In genomic region chr9:107949922-107950235, GRCm38 (mm10) we compare ENCODE assay signal across 8 mouse cellular contexts. TPM values are rescaled to one million over a fixed set of nuclear protein-coding genes. Genes with fewer than 3 reads are reported as not detected.
DNase-seq lines count a peak whose midpoint lies in the region; ATAC-seq and TF ChIP-seq lines count a peak whose summit lies in the region.

Traip (plus strand) TSS chr9:107950136.

- no peaks in the 10 kb centered on the region for H3K27me3 ChIP-seq in intestine, embryonic 16.5 days (replicated peaks; ENCODE audit: control insufficient read depth, insufficient read depth, low read length)
- H3K27me3 ChIP-seq in myocyte (ENCODE audit: control insufficient read depth, insufficient read depth, insufficient read length): no peaks in the 10 kb centered on the region

- peak within 1 kb of the TSS; percentile 62 for H3K4me2 ChIP-seq in intestine, embryonic 16.5 days (ENCODE audit: low read depth, low read length)
- peak within 1 kb of the TSS; percentile 84 for H3K4me2 ChIP-seq in myocyte (ENCODE audit: low read depth)

- 84% methylated on average over 10 of the region's 10 CpGs for WGBS in lung, adult 2 months
- 90% methylated on average over 10 of the region's 10 CpGs for WGBS in intestine, embryonic 16.5 days

- no peaks in the 10 kb centered on the region for H3K4me1 ChIP-seq in lung, adult 2 months (ENCODE audit: control insufficient read depth, insufficient read depth, low read length)
- H3K4me1 ChIP-seq in intestine, embryonic 16.5 days (ENCODE audit: control insufficient read depth, insufficient read depth, low read length): peaks cover 6% of the 10 kb centered on the region

- H3K9ac ChIP-seq in intestine, embryonic 16.5 days (ENCODE audit: low read depth, low read length): peak within 1 kb of the TSS; percentile 73

- H3K36me3 ChIP-seq in intestine, embryonic 16.5 days (ENCODE audit: control insufficient read depth, insufficient read depth, low read length): no peaks in the 10 kb centered on the region
- no peaks in the 10 kb centered on the region for H3K36me3 ChIP-seq in myocyte (ENCODE audit: control insufficient read depth, insufficient read depth)

- no peak for ATAC-seq in erythroid progenitor cell, adult 5-6 weeks (replicated peaks; ENCODE audit: low FRiP score, poor library complexity, severe bottlenecking)
- ATAC-seq in intestine, embryonic 16.5 days: no peak

- TF ChIP-seq POLR2A in lung, adult 2 months (IDR thresholded peaks at IDR 0.05; ENCODE audit: borderline replicate concordance, extremely low read depth, low read depth, low read length): no peak
- no peak for TF ChIP-seq POLR2A in myocyte (IDR thresholded peaks at IDR 0.05; ENCODE audit: insufficient read length, low read depth)

- H3ac ChIP-seq in myocyte (ENCODE audit: control insufficient read depth, insufficient read length): peak within 1 kb of the TSS; percentile 18

- no peak for TF ChIP-seq CTCF in lung, adult 2 months (IDR thresholded peaks at IDR 0.05; ENCODE audit: insufficient read depth, low read length)

- peak within 1 kb of the TSS; percentile 75 for H3K4me3 ChIP-seq in lung, adult 2 months (replicated peaks; ENCODE audit: extremely low read depth, low read depth, low read length)
- peak within 1 kb of the TSS; percentile 65 for H3K4me3 ChIP-seq in intestine, embryonic 16.5 days (ENCODE audit: low read length)
- peak within 1 kb of the TSS; percentile 70 for H3K4me3 ChIP-seq in myocyte

- peak within 1 kb of the TSS; percentile 62; the same call in 1 of the 2 replicates for H3K27ac ChIP-seq in intestine, embryonic 16.5 days (ENCODE audit: low read length)

- H3K9me3 ChIP-seq in intestine, embryonic 16.5 days (ENCODE audit: control insufficient read depth, low read length): no peaks in the 10 kb centered on the region

- H3K79me2 ChIP-seq in myocyte (ENCODE audit: control insufficient read depth, insufficient read depth): peaks cover 31% of the 10 kb centered on the region

- DNase-seq in lung, adult 2 months: no peak
- DNase-seq in lung, postnatal 25 days (ENCODE audit: low spot score): no peak
- no peak for DNase-seq in retina, embryonic 14.5 days (ENCODE audit: low spot score)
- no peak for DNase-seq in kidney, postnatal 36 days
- DNase-seq in thymus, postnatal 14 days: no peak

TF ChIP-seq in myocyte, 11 proteins besides CTCF, POLR2A, EP300 and RAD21:
- TF ChIP-seq MYOD1 (IDR thresholded peaks at IDR 0.05; ENCODE audit: control insufficient read depth in 1 of 3, insufficient read length in 2 of 3, low read depth in 2 of 3) (no peak), MAX (IDR thresholded peaks at IDR 0.05; ENCODE audit: low read depth) (no peak), CEBPB (IDR thresholded peaks at IDR 0.05; ENCODE audit: insufficient read depth, poor library complexity, severe bottlenecking) (no peak), TCF12 (IDR thresholded peaks at IDR 0.05; ENCODE audit: insufficient read depth, poor library complexity, severe bottlenecking) (no peak), USF1 (IDR thresholded peaks at IDR 0.05; ENCODE audit: low read depth) (no peak), POLR2AphosphoS2 (IDR thresholded peaks at IDR 0.05; ENCODE audit: insufficient read length, low read depth) (no peak)

RNA-seq across cellular contexts. Expression of gene Traip, which starts in this region (rescaled TPM):
- polyA plus RNA-seq in lung, adult 2 months (2012; rRNA removed): 0.79 and 0.93 TPM in 2 replicates
- 12.6 and 19.3 TPM in 2 replicates for total RNA-seq in erythroid progenitor cell, adult 5-6 weeks (2015; ENCODE audit: low replicate concordance)
- total RNA-seq in erythroid progenitor cell, adult 5-6 weeks (2017; ENCODE audit: low replicate concordance): 50.4 and 51.5 TPM in 2 replicates
- polyA plus RNA-seq in intestine, embryonic 16.5 days (2015; fragmentation: Nextera tagmentation; extraction: Ambion mirVana): 12.4 and 17.0 TPM in 2 replicates
- 4.7 TPM for polyA plus RNA-seq in myocyte (2012; fragmentation: generic; extraction: Trizol)
